Mouse (Mus musculus): ENCODE results near the gene Helz.
"Not testable (repeated sequence)": the region's sequence is repeated elsewhere in the genome, so short reads cannot be mapped to it uniquely, and the experiment has no call there.

Helz gene

DNA sequence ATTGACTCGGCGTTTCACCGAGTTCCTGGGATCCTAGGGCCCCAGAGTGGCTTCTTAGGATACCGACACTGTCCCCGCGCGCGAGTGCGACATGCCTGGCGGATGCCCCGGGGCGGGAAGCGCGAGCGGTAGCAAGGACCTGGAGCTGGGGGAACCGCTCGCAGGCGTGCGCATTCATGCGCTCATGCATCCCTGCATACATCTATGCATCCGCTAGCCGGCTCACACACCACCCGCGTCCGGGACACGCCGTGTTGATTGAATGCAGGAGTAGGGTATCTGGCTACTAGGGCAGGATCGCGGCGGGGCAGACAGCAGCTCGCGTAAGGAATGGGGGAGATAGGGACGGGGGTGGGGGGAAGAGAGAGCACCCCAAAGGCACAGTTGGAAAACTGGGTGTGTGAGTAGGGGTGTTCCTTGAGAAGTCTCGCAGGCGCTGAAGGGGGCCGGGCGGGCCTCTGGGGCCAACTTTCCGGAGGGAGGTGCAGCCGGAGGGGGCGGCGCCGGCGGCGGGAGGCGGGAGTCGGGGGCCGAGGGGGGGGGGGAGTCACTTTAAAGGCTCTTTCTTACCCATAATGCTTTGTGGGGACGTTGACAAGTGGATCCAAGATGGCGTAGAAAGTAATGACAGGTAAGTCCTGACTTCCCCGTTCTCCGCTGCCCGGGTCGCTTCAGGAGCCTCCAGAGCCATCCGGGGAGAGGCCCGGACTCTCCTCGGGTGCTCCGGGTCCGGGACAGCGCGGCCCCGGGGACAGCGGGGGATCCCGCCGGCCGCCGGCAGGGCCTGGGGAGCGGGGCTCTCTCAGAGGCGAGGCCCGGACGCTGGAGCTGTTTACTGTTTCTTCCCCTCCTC is at the start of gene Helz:
TSS of gene Helz (plus strand) at position 580 of the 853 bp plus-strand sequence.
- in situ Hi-C loops (cut with MboI; ENCODE audit: low sequenced_read_pairs), result no loop called here

- in situ Hi-C loops (cut with MboI; ENCODE audit: low sequenced_read_pairs), result no loop called here
Observed at GRCm38 (mm10) chr11:107502801-107503200, 44.9 kb upstream of the Helz start.

GRCm38 (mm10) chr11:107504364-107504763 is 43.4 kb upstream of the Helz start:
- in situ Hi-C loops (cut with MboI; ENCODE audit: low sequenced_read_pairs), result not testable (repeated sequence)

- in situ Hi-C loops (cut with MboI; ENCODE audit: low sequenced_read_pairs), result no loop called here
Observed at GRCm38 (mm10) chr11:107506260-107506659, 41.5 kb upstream of the Helz start.

- in situ Hi-C loops (cut with MboI; ENCODE audit: low sequenced_read_pairs), result no loop called here
Observed at GRCm38 (mm10) chr11:107509631-107510338, 37.9 kb upstream of the Helz start.

- in situ Hi-C loops (cut with MboI; ENCODE audit: low sequenced_read_pairs), result no loop called here
Observed at GRCm38 (mm10) chr11:107510362-107511269, 37.1 kb upstream of the Helz start.

DNA sequence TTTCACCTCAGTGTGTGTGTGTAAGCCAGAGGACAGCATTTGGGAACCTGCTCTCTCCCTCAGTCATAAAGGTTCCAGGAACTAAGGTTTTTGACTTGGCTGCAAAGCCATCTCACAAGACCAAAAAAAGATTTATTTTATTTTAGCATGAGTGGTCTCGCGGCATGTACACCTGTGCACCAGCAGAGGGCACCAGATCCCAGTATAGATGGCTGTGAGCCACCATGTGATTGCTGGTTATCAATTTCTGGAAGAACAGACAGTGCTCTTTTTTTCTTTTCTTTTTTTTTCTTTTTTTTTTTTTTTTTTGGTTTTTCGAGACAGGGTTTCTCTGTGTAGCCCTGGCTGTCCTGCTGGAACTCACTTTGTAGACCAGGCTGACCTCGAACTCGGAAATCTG is 35.8 kb upstream of the Helz start:
- in situ Hi-C loops (cut with MboI; ENCODE audit: low sequenced_read_pairs), result not testable (repeated sequence)

DNA sequence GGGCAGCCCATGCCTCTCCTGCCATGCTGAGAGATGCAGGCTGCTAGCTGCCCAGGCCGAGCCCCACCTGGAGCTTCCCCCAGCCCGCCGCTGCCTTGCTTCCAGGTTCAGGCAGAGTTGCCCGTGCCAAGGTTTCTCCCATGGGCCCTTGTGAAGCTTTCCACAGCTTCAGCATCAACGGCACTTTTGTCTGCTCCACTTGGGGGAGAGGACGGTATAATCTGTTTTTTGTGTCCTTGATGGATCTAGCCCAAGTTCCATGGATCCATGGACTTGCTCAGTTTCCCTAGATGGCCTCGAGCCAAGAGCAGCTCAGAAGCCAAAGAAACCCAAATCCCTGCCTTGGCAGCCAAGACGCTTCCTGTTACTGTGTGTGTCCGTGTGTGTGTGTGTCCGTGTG is 34.7 kb upstream of the Helz start:
- in situ Hi-C loops (cut with MboI; ENCODE audit: low sequenced_read_pairs), result no loop called here

- in situ Hi-C loops (cut with MboI; ENCODE audit: low sequenced_read_pairs), result no loop called here
Observed at GRCm38 (mm10) chr11:107516387-107516786, 31.3 kb upstream of the Helz start.

- in situ Hi-C loops (cut with MboI; ENCODE audit: low sequenced_read_pairs), result no loop called here
Observed at GRCm38 (mm10) chr11:107518645-107519429, 28.9 kb upstream of the Helz start.

DNA sequence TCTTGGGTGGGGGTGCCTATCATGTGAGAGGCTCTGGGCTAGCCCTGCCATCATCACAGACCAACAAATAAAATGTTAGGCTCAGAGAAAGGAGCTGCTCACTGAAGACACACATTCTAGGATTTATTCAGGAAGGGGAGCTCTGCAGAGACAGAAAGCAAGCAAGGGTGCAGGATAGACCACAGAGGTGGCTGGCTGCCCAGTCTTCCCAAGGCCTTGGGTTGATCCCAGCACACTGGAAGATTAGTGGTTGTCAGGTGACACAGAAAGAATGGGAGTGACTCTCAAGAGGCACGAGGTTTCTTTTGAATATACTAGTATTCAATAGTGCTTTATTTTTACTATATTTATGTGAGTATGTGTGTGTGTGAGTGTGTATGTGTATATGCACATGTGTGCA is 26.6 kb upstream of the Helz start:
- in situ Hi-C loops (cut with MboI; ENCODE audit: low sequenced_read_pairs), result no loop called here

DNA sequence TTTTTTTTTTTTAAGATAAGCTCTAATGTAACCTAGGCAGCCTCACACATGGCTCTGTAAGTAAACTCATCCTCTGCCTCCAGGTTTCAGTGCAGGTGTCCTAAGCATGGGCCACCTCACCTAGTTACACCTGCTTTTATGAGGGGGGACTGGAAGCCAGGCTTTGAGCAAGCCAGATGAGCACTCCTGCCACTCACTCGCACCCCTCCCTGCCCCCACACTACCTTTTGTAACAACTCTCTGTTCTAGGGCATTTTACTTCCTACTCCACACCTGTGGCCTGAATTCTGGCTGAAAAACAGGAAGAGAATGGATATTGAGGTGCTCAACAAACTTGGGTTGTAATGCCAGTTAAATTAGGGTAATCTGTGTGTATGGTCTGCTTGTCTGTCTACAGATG is 22.8 kb upstream of the Helz start:
- in situ Hi-C loops (cut with MboI; ENCODE audit: low sequenced_read_pairs), result no loop called here

GRCm38 (mm10) chr11:107527632-107528031 is 20.1 kb upstream of the Helz start:
- in situ Hi-C loops (cut with MboI; ENCODE audit: low sequenced_read_pairs), result no loop called here

GRCm38 (mm10) chr11:107529320-107529719 is 18.4 kb upstream of the Helz start:
- in situ Hi-C loops (cut with MboI; ENCODE audit: low sequenced_read_pairs), result no loop called here

DNA sequence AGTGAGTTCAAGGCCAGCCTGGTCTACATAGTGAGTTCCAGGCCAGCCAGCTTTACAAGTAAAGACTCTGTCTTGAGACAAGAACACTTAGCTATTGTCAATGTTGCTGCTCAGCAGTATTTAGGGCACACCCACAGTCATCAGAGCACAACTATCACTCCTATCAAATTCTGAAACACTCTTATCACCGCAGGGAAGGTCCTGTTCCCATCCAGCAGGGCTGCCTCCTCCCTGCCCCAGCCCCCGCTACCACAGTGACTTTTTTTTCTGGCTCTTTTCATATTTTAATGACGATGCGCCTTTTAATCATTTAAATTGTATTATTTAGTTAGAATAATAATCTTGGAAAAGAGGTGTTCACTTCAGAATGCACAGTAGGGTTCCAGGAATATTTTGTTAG is 16.3 kb upstream of the Helz start:
- in situ Hi-C loops (cut with MboI; ENCODE audit: low sequenced_read_pairs), result no loop called here

DNA sequence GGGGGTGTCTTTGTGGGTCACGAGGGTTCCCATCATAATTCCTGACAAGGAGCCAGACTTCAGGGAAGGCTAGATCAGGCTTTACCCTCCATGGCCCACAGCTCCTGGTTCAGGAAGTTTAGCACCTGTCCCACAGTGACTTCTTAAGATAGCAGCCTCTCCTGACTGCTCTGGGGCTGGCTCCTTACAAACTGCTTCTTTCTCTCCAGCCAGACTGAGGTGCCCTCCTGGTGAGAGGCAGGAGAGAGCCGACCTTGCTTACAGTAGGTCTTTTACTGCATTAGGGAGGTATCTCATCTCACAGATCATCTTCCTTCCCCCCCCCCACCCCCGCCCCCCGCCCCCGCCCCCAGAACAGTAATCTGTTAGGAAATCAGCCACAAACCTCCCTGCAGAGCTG is 15.5 kb upstream of the Helz start:
- in situ Hi-C loops (cut with MboI; ENCODE audit: low sequenced_read_pairs), result no loop called here

DNA sequence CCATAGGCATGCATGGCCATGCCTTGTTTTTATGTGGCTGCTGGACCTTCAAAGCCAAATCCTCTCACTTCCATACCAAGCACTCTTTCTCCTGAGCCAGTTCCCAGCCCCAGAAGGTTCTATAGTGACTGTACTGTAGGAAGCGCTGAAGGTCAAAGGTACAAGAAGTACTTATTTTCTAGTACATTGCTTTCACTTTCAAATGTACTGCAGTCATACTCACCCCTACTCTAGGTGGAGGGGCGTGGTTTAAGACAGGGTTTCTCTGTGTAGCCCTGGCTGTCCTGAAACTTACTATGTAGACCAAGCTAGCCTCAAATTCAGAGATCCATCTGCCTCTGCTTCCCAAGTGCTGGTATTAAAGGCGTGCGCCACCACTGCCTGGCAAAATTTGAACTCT is 8.7 kb upstream of the Helz start:
- in situ Hi-C loops (cut with MboI; ENCODE audit: low sequenced_read_pairs), result no loop called here

- in situ Hi-C loops (cut with MboI; ENCODE audit: low sequenced_read_pairs), result no loop called here
Observed at GRCm38 (mm10) chr11:107540339-107540738, 7.4 kb upstream of the Helz start.

GRCm38 (mm10) chr11:107545747-107546476 is 1.8 kb upstream of the Helz start:
- in situ Hi-C loops (cut with MboI; ENCODE audit: low sequenced_read_pairs), result no loop called here

All from CH12F3 (cell line).